Mouse (Mus musculus): ENCODE results near the gene Gpr156.

- TF ChIP-seq CTCF (conservative IDR thresholded peaks at IDR 0.05; ENCODE audit: low read length), result no peak
- TF ChIP-seq POU5F1 (IDR thresholded peaks at IDR 0.05; ENCODE audit: borderline replicate concordance, low read length), result no peak
- TF ChIP-seq NANOG (IDR thresholded peaks at IDR 0.05; ENCODE audit: borderline replicate concordance, low read length), result no peak
These were observed 58.4 kb downstream of the Gpr156 start for GRCm38 (mm10) chr16:37974520-37975340.

All from E14TG2a.4 (cell line).